26 mouse cellular contexts compared by ENCODE assay signal in genomic region chr13:69592226-69592625, GRCm38 (mm10). TPM values are rescaled to one million over a fixed set of nuclear protein-coding genes. Genes with fewer than 3 reads are reported as not detected.
DNase-seq lines count a peak whose midpoint lies in the region; ATAC-seq and TF ChIP-seq lines count a peak whose summit lies in the region.
"Had no signal": no experiment of that assay in that cellular context is flagged by ENCODE, and none has a peak within 500 bp of the region (broad histone marks: within the 10 kb centered on the region; RNA-seq: fewer than 3 reads in every experiment).

No protein-coding gene starts in this region.

- no peak overlapping the region for H3K27ac ChIP-seq in midbrain, embryonic 14.5 days (replicated peaks; ENCODE audit: low read depth, low read length)
- H3K27ac ChIP-seq in midbrain, embryonic 16.5 days (ENCODE audit: low read length) = no peak overlapping the region
- H3K27ac ChIP-seq in embryonic facial prominence, embryonic 14.5 days (replicated peaks; ENCODE audit: low read depth, low read length) = no peak overlapping the region
- H3K27ac ChIP-seq in limb, embryonic 14.5 days (replicated peaks; ENCODE audit: low read depth, low read length) = no peak overlapping the region
- peak overlapping the region; percentile 49; the same call in 1 of the 2 replicates for H3K27ac ChIP-seq in stomach, postnatal 0 days (replicated peaks)
- H3K27ac ChIP-seq in hindbrain, embryonic 16.5 days (ENCODE audit: low read depth, low read length) = no peak overlapping the region
- H3K27ac ChIP-seq: gastrocnemius, adult 2 months; heart, embryonic 13.5 days; hindbrain, embryonic 14.5 days; kidney, embryonic 15.5 days; layer of hippocampus, adult 2 months; left cerebral cortex, adult 2 months; liver, embryonic 15.5 days; lung, embryonic 15.5 days; neural tube, embryonic 13.5 days had no signal

- TF ChIP-seq POLR2A in limb, embryonic 14.5 days (IDR thresholded peaks at IDR 0.05; ENCODE audit: borderline replicate concordance, extremely low read depth, insufficient read depth, insufficient read length) = no peak

- no peak overlapping the region for H3K9ac ChIP-seq in midbrain, embryonic 14.5 days (replicated peaks; ENCODE audit: low read length)
- no peak overlapping the region for H3K9ac ChIP-seq in midbrain, embryonic 16.5 days (ENCODE audit: low read depth, low read length)
- H3K9ac ChIP-seq in embryonic facial prominence, embryonic 14.5 days (ENCODE audit: low read depth, low read length) = no peak overlapping the region
- no peak overlapping the region for H3K9ac ChIP-seq in limb, embryonic 14.5 days (ENCODE audit: low read depth, low read length, severe bottlenecking)
- no peak overlapping the region for H3K9ac ChIP-seq in stomach, postnatal 0 days (ENCODE audit: low read length)
- H3K9ac ChIP-seq in hindbrain, embryonic 16.5 days (ENCODE audit: low read depth, low read length) = no peak overlapping the region
- H3K9ac ChIP-seq: heart, embryonic 13.5 days; hindbrain, embryonic 14.5 days; kidney, embryonic 15.5 days; liver, embryonic 15.5 days; lung, embryonic 15.5 days; neural tube, embryonic 13.5 days had no signal

- H3K36me3 ChIP-seq in midbrain, embryonic 14.5 days (ENCODE audit: control insufficient read depth, insufficient read depth, low read length) = no peaks in the 10 kb centered on the region
- no peaks in the 10 kb centered on the region for H3K36me3 ChIP-seq in midbrain, embryonic 16.5 days (ENCODE audit: control insufficient read depth, insufficient read depth, low read length)
- no peaks in the 10 kb centered on the region for H3K36me3 ChIP-seq in embryonic facial prominence, embryonic 14.5 days (ENCODE audit: control insufficient read depth, insufficient read depth, low read length)
- no peaks in the 10 kb centered on the region for H3K36me3 ChIP-seq in limb, embryonic 14.5 days (ENCODE audit: control insufficient read depth, insufficient read depth, low read length)
- no peaks in the 10 kb centered on the region for H3K36me3 ChIP-seq in stomach, postnatal 0 days (ENCODE audit: control insufficient read depth, insufficient read depth, low read length)
- no peaks in the 10 kb centered on the region for H3K36me3 ChIP-seq in hindbrain, embryonic 16.5 days (ENCODE audit: control insufficient read depth, insufficient read depth, low read length)
- H3K36me3 ChIP-seq: heart, embryonic 13.5 days; kidney, embryonic 15.5 days; liver, embryonic 15.5 days; lung, embryonic 15.5 days; neural tube, embryonic 13.5 days had no signal

- no peak for TF ChIP-seq EP300 in stomach, postnatal 0 days (optimal IDR thresholded peaks at IDR 0.05)

- ATAC-seq in midbrain, embryonic 14.5 days (ENCODE audit: low FRiP score, low TSS enrichment) = no peak
- ATAC-seq in midbrain, embryonic 16.5 days = no peak
- peak; percentile 75; the same call in 1 of the 2 replicates for ATAC-seq in embryonic facial prominence, embryonic 14.5 days (ENCODE audit: low read depth)
- ATAC-seq in limb, embryonic 14.5 days (ENCODE audit: low FRiP score, low read depth) = no peak
- no peak for ATAC-seq in stomach, postnatal 0 days (ENCODE audit: low FRiP score, low TSS enrichment)
- ATAC-seq in hindbrain, embryonic 16.5 days = no peak
- ATAC-seq: CD4-positive, CD25-positive, alpha-beta regulatory T cell, adult 4 months had no signal

- no peaks in the 10 kb centered on the region for H3K9me3 ChIP-seq in midbrain, embryonic 14.5 days (ENCODE audit: control insufficient read depth, low read length)
- H3K9me3 ChIP-seq in midbrain, embryonic 16.5 days (replicated peaks; ENCODE audit: control insufficient read depth, low read length, poor library complexity, severe bottlenecking) = no peaks in the 10 kb centered on the region
- H3K9me3 ChIP-seq in embryonic facial prominence, embryonic 14.5 days (ENCODE audit: control insufficient read depth, low read length) = no peaks in the 10 kb centered on the region
- no peaks in the 10 kb centered on the region for H3K9me3 ChIP-seq in limb, embryonic 14.5 days (ENCODE audit: control insufficient read depth, low read length)
- H3K9me3 ChIP-seq in stomach, postnatal 0 days (ENCODE audit: control insufficient read depth, low read length) = no peaks in the 10 kb centered on the region
- H3K9me3 ChIP-seq in hindbrain, embryonic 16.5 days (ENCODE audit: control insufficient read depth, low read length) = no peaks in the 10 kb centered on the region
- H3K9me3 ChIP-seq: heart, embryonic 13.5 days; kidney, embryonic 15.5 days; liver, embryonic 15.5 days; lung, embryonic 15.5 days; neural tube, embryonic 13.5 days had no signal

- H3K4me3 ChIP-seq in midbrain, embryonic 14.5 days (replicated peaks; ENCODE audit: low read depth, low read length) = no peak overlapping the region
- H3K4me3 ChIP-seq in midbrain, embryonic 16.5 days (ENCODE audit: low read depth, low read length) = no peak overlapping the region
- no peak overlapping the region for H3K4me3 ChIP-seq in embryonic facial prominence, embryonic 14.5 days (ENCODE audit: low read depth, low read length)
- H3K4me3 ChIP-seq in limb, embryonic 14.5 days (replicated peaks; ENCODE audit: low read length) = no peak overlapping the region
- no peak overlapping the region for H3K4me3 ChIP-seq in stomach, postnatal 0 days (ENCODE audit: low read depth, low read length)
- H3K4me3 ChIP-seq in hindbrain, embryonic 16.5 days (ENCODE audit: low read length) = no peak overlapping the region
- H3K4me3 ChIP-seq: gastrocnemius, adult 2 months; heart, embryonic 13.5 days; kidney, embryonic 15.5 days; layer of hippocampus, adult 2 months; left cerebral cortex, adult 2 months; liver, embryonic 15.5 days; lung, embryonic 15.5 days; neural tube, embryonic 13.5 days had no signal

- DNase-seq in midbrain, embryonic 14.5 days = peak; percentile 10
- DNase-seq in embryonic facial prominence, embryonic 14.5 days (ENCODE audit: low spot score) = peak; percentile 78
- DNase-seq in limb, embryonic 14.5 days (ENCODE audit: low spot score) = peak; percentile 15
- DNase-seq in stomach, postnatal 0 days (ENCODE audit: low spot score) = no peak
- DNase-seq in frontal cortex, postnatal 25 days (ENCODE audit: low spot score in 2 of 2) = no peak
- DNase-seq: adrenal gland, postnatal 14 days; cerebellum, adult 11-12 months; cerebellum, postnatal 10 days; gastrocnemius, adult 2 months; gastrocnemius, postnatal 36 days; heart, postnatal 10 days; kidney, adult 18-20 months; kidney, postnatal 25 days; right cerebral cortex, postnatal 4 days; thymus, postnatal 4 days had no signal

- no peaks in the 10 kb centered on the region for H3K4me1 ChIP-seq in midbrain, embryonic 14.5 days (ENCODE audit: control insufficient read depth, insufficient read depth, low read length)
- no peaks in the 10 kb centered on the region for H3K4me1 ChIP-seq in midbrain, embryonic 16.5 days (ENCODE audit: control insufficient read depth, insufficient read depth, low read length)
- no peaks in the 10 kb centered on the region for H3K4me1 ChIP-seq in embryonic facial prominence, embryonic 14.5 days (ENCODE audit: control insufficient read depth, insufficient read depth, low read length)
- H3K4me1 ChIP-seq in limb, embryonic 14.5 days (ENCODE audit: control insufficient read depth, insufficient read depth, low read length) = no peaks in the 10 kb centered on the region
- H3K4me1 ChIP-seq in stomach, postnatal 0 days (replicated peaks; ENCODE audit: control insufficient read depth, insufficient read depth) = no peaks in the 10 kb centered on the region
- no peaks in the 10 kb centered on the region for H3K4me1 ChIP-seq in hindbrain, embryonic 16.5 days (ENCODE audit: control insufficient read depth, insufficient read depth, low read depth, low read length)
- H3K4me1 ChIP-seq: kidney, embryonic 15.5 days; lung, embryonic 15.5 days; neural tube, embryonic 13.5 days had no signal

- WGBS in midbrain, embryonic 14.5 days = 83% methylated on average over 8 of the region's 8 CpGs
- 84% methylated on average over 8 of the region's 8 CpGs for WGBS in midbrain, embryonic 16.5 days
- 66% methylated on average over 8 of the region's 8 CpGs for whole genome bisulfite sequencing in embryonic facial prominence, embryonic 14.5 days
- WGBS in limb, embryonic 14.5 days = 75% methylated on average over 8 of the region's 8 CpGs
- 72% methylated on average over 8 of the region's 8 CpGs for WGBS in stomach, postnatal 0 days
- 80% methylated on average over 8 of the region's 8 CpGs for WGBS in hindbrain, embryonic 16.5 days

- TF ChIP-seq CTCF in stomach, postnatal 0 days (IDR thresholded peaks at IDR 0.05; ENCODE audit: low read depth) = no peak

- no peaks in the 10 kb centered on the region for H3K27me3 ChIP-seq in midbrain, embryonic 14.5 days (ENCODE audit: control insufficient read depth, insufficient read depth, low read length)
- H3K27me3 ChIP-seq in midbrain, embryonic 16.5 days (ENCODE audit: control insufficient read depth, insufficient read depth, low read depth, low read length) = no peaks in the 10 kb centered on the region
- H3K27me3 ChIP-seq in embryonic facial prominence, embryonic 14.5 days (replicated peaks; ENCODE audit: control insufficient read depth, insufficient read depth, low read length) = no peaks in the 10 kb centered on the region
- H3K27me3 ChIP-seq in limb, embryonic 14.5 days (ENCODE audit: control insufficient read depth, insufficient read depth, low read length) = no peaks in the 10 kb centered on the region
- H3K27me3 ChIP-seq in stomach, postnatal 0 days (ENCODE audit: control insufficient read depth, insufficient read depth, low read length) = no peaks in the 10 kb centered on the region
- H3K27me3 ChIP-seq in hindbrain, embryonic 16.5 days (replicated peaks; ENCODE audit: control insufficient read depth, insufficient read depth, low read length) = no peaks in the 10 kb centered on the region
- H3K27me3 ChIP-seq: heart, embryonic 13.5 days; kidney, embryonic 15.5 days; liver, embryonic 15.5 days; lung, embryonic 15.5 days; neural tube, embryonic 13.5 days had no signal

- H3K4me2 ChIP-seq in midbrain, embryonic 14.5 days (ENCODE audit: low read length) = no peak overlapping the region
- H3K4me2 ChIP-seq in midbrain, embryonic 16.5 days (ENCODE audit: low read length) = no peak overlapping the region
- H3K4me2 ChIP-seq in embryonic facial prominence, embryonic 14.5 days (ENCODE audit: low read depth, low read length) = no peak overlapping the region
- H3K4me2 ChIP-seq in limb, embryonic 14.5 days (replicated peaks; ENCODE audit: low read depth, low read length, severe bottlenecking) = no peak overlapping the region
- no peak overlapping the region for H3K4me2 ChIP-seq in stomach, postnatal 0 days (replicated peaks; ENCODE audit: low read depth)
- no peak overlapping the region for H3K4me2 ChIP-seq in hindbrain, embryonic 16.5 days (ENCODE audit: low read length)
- H3K4me2 ChIP-seq: heart, embryonic 13.5 days; hindbrain, embryonic 14.5 days; kidney, embryonic 15.5 days; liver, embryonic 15.5 days; lung, embryonic 15.5 days; neural tube, embryonic 13.5 days had no signal

RNA-seq across cellular contexts. Expression of gene Srd5a1, which starts 19.0 kb away (rescaled TPM):
- polyA plus RNA-seq in midbrain, embryonic 14.5 days (2014; fragmentation: Nextera tagmentation; extraction: Ambion mirVana) = 21.8 and 25.5 TPM in 2 replicates
- polyA plus RNA-seq in midbrain, embryonic 16.5 days (2015; fragmentation: Nextera tagmentation; extraction: Ambion mirVana) = 29.3 and 32.3 TPM in 2 replicates
- polyA plus RNA-seq in embryonic facial prominence, embryonic 14.5 days (2014; fragmentation: Nextera tagmentation; extraction: Ambion mirVana) = 25.9 and 27.6 TPM in 2 replicates
- 15.9 and 17.5 TPM in 2 replicates for polyA plus RNA-seq in limb, embryonic 14.5 days (2012; rRNA removed)
- 41.2 and 43.4 TPM in 2 replicates for polyA plus RNA-seq in limb, embryonic 14.5 days (2014; fragmentation: Nextera tagmentation; extraction: Ambion mirVana)
- polyA plus RNA-seq in stomach, postnatal 0 days (2015; fragmentation: Nextera tagmentation; extraction: Ambion mirVana) = 27.8 and 29.4 TPM in 2 replicates
- 29.2 and 39.2 TPM in 2 replicates for polyA plus RNA-seq in hindbrain, embryonic 16.5 days (2015; fragmentation: Nextera tagmentation; extraction: Ambion mirVana)

RNA-seq across cellular contexts. Expression of gene Tent4a, which starts 57.8 kb away (rescaled TPM):
- 11.5 TPM in 2 replicates for polyA plus RNA-seq in midbrain, embryonic 14.5 days (2014; fragmentation: Nextera tagmentation; extraction: Ambion mirVana)
- polyA plus RNA-seq in midbrain, embryonic 16.5 days (2015; fragmentation: Nextera tagmentation; extraction: Ambion mirVana) = 5.4 and 6.3 TPM in 2 replicates
- polyA plus RNA-seq in embryonic facial prominence, embryonic 14.5 days (2014; fragmentation: Nextera tagmentation; extraction: Ambion mirVana) = 7.7 and 7.8 TPM in 2 replicates
- polyA plus RNA-seq in limb, embryonic 14.5 days (2012; rRNA removed) = 25.7 and 29.0 TPM in 2 replicates
- polyA plus RNA-seq in limb, embryonic 14.5 days (2014; fragmentation: Nextera tagmentation; extraction: Ambion mirVana) = 8.7 and 9.9 TPM in 2 replicates
- 2.6 and 3.1 TPM in 2 replicates for polyA plus RNA-seq in stomach, postnatal 0 days (2015; fragmentation: Nextera tagmentation; extraction: Ambion mirVana)
- 5.7 and 6.4 TPM in 2 replicates for polyA plus RNA-seq in hindbrain, embryonic 16.5 days (2015; fragmentation: Nextera tagmentation; extraction: Ambion mirVana)

RNA-seq across cellular contexts. Expression of gene Nsun2, which starts 58.7 kb away (rescaled TPM):
- polyA plus RNA-seq in midbrain, embryonic 14.5 days (2014; fragmentation: Nextera tagmentation; extraction: Ambion mirVana) = 57.3 and 82.8 TPM in 2 replicates
- polyA plus RNA-seq in midbrain, embryonic 16.5 days (2015; fragmentation: Nextera tagmentation; extraction: Ambion mirVana) = 67.9 and 70.2 TPM in 2 replicates
- 112 and 128 TPM in 2 replicates for polyA plus RNA-seq in embryonic facial prominence, embryonic 14.5 days (2014; fragmentation: Nextera tagmentation; extraction: Ambion mirVana)
- polyA plus RNA-seq in limb, embryonic 14.5 days (2012; rRNA removed) = 102 and 106 TPM in 2 replicates
- polyA plus RNA-seq in limb, embryonic 14.5 days (2014; fragmentation: Nextera tagmentation; extraction: Ambion mirVana) = 130 and 134 TPM in 2 replicates
- polyA plus RNA-seq in stomach, postnatal 0 days (2015; fragmentation: Nextera tagmentation; extraction: Ambion mirVana) = 68.6 and 69.7 TPM in 2 replicates
- 73.8 and 77.7 TPM in 2 replicates for polyA plus RNA-seq in hindbrain, embryonic 16.5 days (2015; fragmentation: Nextera tagmentation; extraction: Ambion mirVana)

Comparison
In these comparisons a context has a peak if more than half of its experiments do, and no peak if none do; other contexts are left out.
1. DNase-seq: peak in midbrain, embryonic 14.5 days (single experiment), embryonic facial prominence, embryonic 14.5 days (single experiment) and limb, embryonic 14.5 days (single experiment); none in stomach, postnatal 0 days (single experiment) and frontal cortex, postnatal 25 days (0 of 2).